Mouse (Mus musculus): ENCODE data around the gene Skint7. TPM values are rescaled to one million over a fixed set of nuclear protein-coding genes. Genes with fewer than 3 reads are reported as not detected.
"Not testable (repeated sequence)": the region's sequence is repeated elsewhere in the genome, so short reads cannot be mapped to it uniquely, and the experiment has no call there.

The Skint7 gene
- not detected in 2 replicates for total RNA-seq (2017)

- no peak for ATAC-seq (replicated peaks in 1 of 2; ENCODE audit: insufficient read depth in 1 of 2, low FRiP score in 2 of 2, low TSS enrichment in 1 of 2, low read depth in 1 of 2, poor library complexity in 2 of 2, severe bottlenecking in 2 of 2)
Measured at GRCm38 (mm10) chr4:111972623-111973022, at the start of gene Skint7. Gene Skint7, plus strand, starts transcription at chr4:111972923.

GRCm38 (mm10) chr4:111961309-111961708, 11.4 kb upstream of the Skint7 start:
- ATAC-seq (replicated peaks in 1 of 2; ENCODE audit: insufficient read depth in 1 of 2, low FRiP score in 2 of 2, low TSS enrichment in 1 of 2, low read depth in 1 of 2, poor library complexity in 2 of 2, severe bottlenecking in 2 of 2): peak in 1 of 2 experiments; percentile 53; a peak in 1 of 4 replicates

- not testable (repeated sequence) for ATAC-seq (replicated peaks in 1 of 2; ENCODE audit: insufficient read depth in 1 of 2, low FRiP score in 2 of 2, low TSS enrichment in 1 of 2, low read depth in 1 of 2, poor library complexity in 2 of 2, severe bottlenecking in 2 of 2)
Measured at GRCm38 (mm10) chr4:111963241-111963640, 9.5 kb upstream of the Skint7 start.

DNA sequence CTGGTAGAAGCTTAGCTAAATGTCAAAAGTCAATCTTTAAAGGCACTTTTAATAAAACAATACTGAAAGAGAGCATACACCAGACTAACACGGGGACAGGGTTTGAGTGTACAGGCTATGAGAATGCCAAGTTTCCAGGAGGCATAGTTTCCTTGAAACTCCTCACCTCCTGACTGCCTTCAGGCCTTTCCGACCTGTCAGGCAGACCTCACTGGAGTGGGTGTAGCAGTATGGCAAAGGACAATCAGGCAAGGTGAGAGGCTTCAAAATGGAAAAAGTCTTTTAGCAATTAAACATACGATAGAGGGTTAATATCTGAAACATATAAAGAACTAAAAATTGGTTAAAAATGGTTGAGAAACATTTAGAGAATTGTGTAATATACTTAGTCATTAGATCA, 9.1 kb upstream of the Skint7 start:
- ATAC-seq (replicated peaks in 1 of 2; ENCODE audit: insufficient read depth in 1 of 2, low FRiP score in 2 of 2, low TSS enrichment in 1 of 2, low read depth in 1 of 2, poor library complexity in 2 of 2, severe bottlenecking in 2 of 2): no peak

DNA sequence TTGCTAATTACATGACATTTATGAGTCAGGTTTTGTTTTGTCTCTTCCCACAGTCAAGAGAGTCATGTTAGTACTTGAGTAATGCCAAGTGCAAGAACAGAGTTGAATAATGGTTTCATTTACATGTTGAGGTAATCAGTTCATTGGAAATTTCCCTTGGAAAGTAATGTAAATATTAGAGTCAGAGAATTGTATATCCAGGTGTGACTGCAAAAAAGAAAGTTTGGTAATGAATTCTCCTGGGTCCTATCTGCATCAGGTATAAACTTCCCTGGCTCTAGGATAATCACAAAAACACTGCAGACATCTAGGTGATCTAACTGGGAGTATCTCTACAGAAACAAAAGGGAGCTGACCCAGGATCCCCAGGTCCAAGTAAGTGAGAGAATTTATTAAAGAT, 33.2 kb downstream of the Skint7 start, which contains the start of gene Skint1:
Skint1 (plus strand) TSS at position 301 of the 400 bp plus-strand sequence.
- ATAC-seq (replicated peaks in 1 of 2; ENCODE audit: insufficient read depth in 1 of 2, low FRiP score in 2 of 2, low TSS enrichment in 1 of 2, low read depth in 1 of 2, poor library complexity in 2 of 2, severe bottlenecking in 2 of 2): no peak

Other genes starting within 250 kb of the Skint7 start
- not detected in 2 replicates for gene Slc5a9, start 70.0 kb upstream of the Skint7 start, total RNA-seq (2017)
- not detected in 2 replicates for gene Skint8, start 53.5 kb upstream of the Skint7 start, total RNA-seq (2017)
- gene Skint1, start 33.3 kb downstream of the Skint7 start, total RNA-seq (2017): not detected in 2 replicates
- not detected in 2 replicates for gene Skint4, start 99.1 kb downstream of the Skint7 start, total RNA-seq (2017)